Mouse (Mus musculus) limb, embryonic 14.5 days (tissue): ENCODE measurements around the gene Tnxb. TPM values are rescaled to one million over a fixed set of nuclear protein-coding genes. Genes with fewer than 3 reads are reported as not detected.

Experiments
- ATAC-seq: fragments of 200-750 bp; cut with Nextera tagmentation; 2 replicates; pipeline ENCODE4 v1.8.0; 2017; ENCODE audit warnings: low read depth, moderate number of reproducible peaks, moderate TSS enrichment; ENCODE audit not compliant: low FRiP score
- DNase-seq: peaks from one replicate; pipeline ENCODE4 v3.0.0-alpha.2; 2015; ENCODE audit warnings: low spot score
- H3K27ac ChIP-seq: fragments of 300-500 bp; sonication (generic); replicated peaks from 2 replicates; pipeline ENCODE4 v1.5.1; 2014; ENCODE audit warnings: low read depth, mild to moderate bottlenecking, low read length, moderate library complexity, mixed read lengths
- H3K27me3 ChIP-seq: fragments of 300-500 bp; sonication (generic); 2 replicates; pipeline ENCODE4 v1.6.1; 2014; ENCODE audit warnings: low read length, mixed read lengths; ENCODE audit not compliant: control insufficient read depth, insufficient read depth
- H3K36me3 ChIP-seq: fragments of 300-500 bp; sonication (generic); 2 replicates; pipeline ENCODE4 v1.6.1; 2014; ENCODE audit warnings: mild to moderate bottlenecking, low read length, moderate library complexity, mixed read lengths; ENCODE audit not compliant: control insufficient read depth, insufficient read depth
- H3K4me1 ChIP-seq: fragments of 300-500 bp; sonication (generic); 2 replicates; pipeline ENCODE4 v1.6.1; 2014; ENCODE audit warnings: antibody characterized with exemption, low read length, mixed read lengths; ENCODE audit not compliant: control insufficient read depth, insufficient read depth
- H3K4me2 ChIP-seq: fragments of 300-500 bp; sonication (generic); replicated peaks from 2 replicates; pipeline ENCODE4 v1.6.1; 2014; ENCODE audit warnings: low read depth, mild to moderate bottlenecking, low read length, moderate library complexity; ENCODE audit not compliant: severe bottlenecking
- H3K4me3 ChIP-seq: fragments of 300-500 bp; sonication (generic); replicated peaks from 2 replicates; pipeline ENCODE4 v1.5.1; 2014; ENCODE audit warnings: low read length
- H3K9ac ChIP-seq: fragments of 300-500 bp; sonication (generic); 2 replicates; pipeline ENCODE4 v1.6.1; 2014; ENCODE audit warnings: mild to moderate bottlenecking, low read depth, low read length, moderate library complexity; ENCODE audit not compliant: severe bottlenecking
- H3K9me3 ChIP-seq: fragments of 300-500 bp; sonication (generic); 2 replicates; pipeline ENCODE4 v1.6.1; 2016; ENCODE audit warnings: low read length; ENCODE audit not compliant: control insufficient read depth
- POLR2A ChIP-seq: fragments of 200-500 bp; IDR thresholded peaks from 2 replicates; pipeline ENCODE4 v1.8.0; 2012; ENCODE audit warnings: inconsistent platforms, mild to moderate bottlenecking, moderate library complexity, borderline replicate concordance; ENCODE audit not compliant: insufficient read depth, insufficient read length; ENCODE audit errors: extremely low read depth
- WGBS: fragments of 180-500 bp; shearing (Covaris S2); extraction: QIAGEN DNeasy Blood & Tissue Kit; methylation state at CpG from one replicate; pipeline ENCODE4 v1.1.7; 2014; 5-methylcytosine and 5-hydroxymethylcytosine counted together
- polyA plus RNA-seq, 2 experiments: library from polyadenylated mRNA; depleted of rRNA in 1 of 2; stranded (reverse) in 1 of 2; unstranded in 1 of 2; fragments of >200 nt; fragmentation: Nextera tagmentation in 1 of 2; extraction: Ambion mirVana in 1 of 2; gene quantifications; 2 replicates each; pipeline versions ENCODE4 v1.2.1 to v1.2.3; 2012 to 2014

The Tnxb gene
- polyA plus RNA-seq, 2 experiments, result 2.0 to 4.5 TPM

DNA sequence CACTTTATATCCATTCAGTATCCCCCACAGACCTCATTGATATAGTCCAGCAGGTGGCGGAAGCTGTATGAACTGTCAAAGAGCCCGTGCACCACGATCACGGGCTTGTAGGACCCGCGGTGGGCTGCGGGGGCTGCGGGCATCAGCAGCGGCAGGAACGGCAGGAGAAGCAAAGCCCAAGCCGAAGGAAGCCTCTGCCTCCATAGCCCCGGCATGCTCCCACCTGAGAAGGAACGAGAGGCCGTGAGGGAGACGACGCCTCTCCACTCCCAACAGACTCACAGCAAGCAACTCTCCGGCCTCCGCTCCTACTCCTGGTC is 43.6 kb upstream of the Tnxb start:
- peaks cover 24% of the 10 kb centered on the region for H3K27me3 ChIP-seq
- H3K27ac ChIP-seq, result peak overlapping the region; percentile 92
- peak; percentile 59 for DNase-seq
- peaks cover 33% of the 10 kb centered on the region for H3K36me3 ChIP-seq
- peak; percentile 19; the same call in 1 of the 2 replicates for ATAC-seq
- TF ChIP-seq POLR2A, result no peak
- H3K4me2 ChIP-seq, result peak overlapping the region; percentile 78
- H3K4me3 ChIP-seq, result peak overlapping the region; percentile 81
- 0% methylated on average over 18 of the region's 18 CpGs for WGBS
- H3K9ac ChIP-seq, result peak overlapping the region; percentile 73
- no peaks in the 10 kb centered on the region for H3K9me3 ChIP-seq
- H3K4me1 ChIP-seq, result peaks cover 26% of the 10 kb centered on the region

GRCm38 (mm10) chr17:34627093-34627942 is 43.0 kb upstream of the Tnxb start:
- H3K9me3 ChIP-seq, result no peaks in the 10 kb centered on the region
- 0 out of 2 replicates have a peak, but pooled peaks have one; percentile 9 for TF ChIP-seq POLR2A

DNA sequence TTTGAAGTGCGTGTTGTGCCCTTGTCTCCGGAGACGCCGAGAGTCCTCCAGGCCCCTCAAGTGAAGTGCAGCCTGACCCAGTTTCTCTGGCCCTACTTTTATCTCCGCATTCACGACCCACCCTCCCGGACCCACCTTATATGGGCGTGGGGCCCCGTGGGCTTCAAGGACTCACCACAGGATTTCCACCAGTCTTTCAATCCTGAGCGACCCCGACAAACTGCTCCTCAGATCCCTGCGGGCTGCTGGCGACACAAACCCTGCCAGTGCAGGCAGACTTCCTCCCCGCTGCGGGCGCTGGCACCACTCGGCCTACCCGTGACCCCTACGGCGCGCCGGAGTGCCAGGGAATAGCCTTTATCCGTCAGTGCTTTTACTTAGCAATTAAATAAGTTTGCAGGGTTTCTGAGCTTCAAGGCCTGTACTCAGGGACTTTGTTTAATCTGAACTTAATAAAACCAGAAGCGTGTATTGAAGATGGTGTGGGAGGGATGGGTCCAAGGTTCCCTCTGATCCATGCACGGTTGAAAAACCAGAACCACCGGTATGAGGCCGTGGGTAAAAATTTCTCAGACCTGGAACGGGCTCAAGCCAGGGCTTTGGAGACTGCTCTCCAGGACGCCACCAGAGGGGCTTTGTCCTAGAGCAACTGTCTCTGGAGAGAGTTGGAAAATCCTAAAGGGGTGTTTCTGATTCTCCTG is 42.2 kb upstream of the Tnxb start, which contains the start of gene Ppt2:
Gene Ppt2 (minus strand): TSS at position 568 of the 701 bp plus-strand sequence.
- Histone ChIP-seq H3K4me1 (peaks cover 30% of the 10 kb centered on the region), H3K4me2 (peak within 1 kb of the TSS; percentile 78), H3K4me3 (peak within 1 kb of the TSS; percentile 81), H3K27ac (peak within 1 kb of the TSS; percentile 92), H3K9me3 (no peaks in the 10 kb centered on the region), H3K9ac (peak within 1 kb of the TSS; percentile 73), H3K36me3 (peaks cover 19% of the 10 kb centered on the region), H3K27me3 (peaks cover 36% of the 10 kb centered on the region)
- ATAC-seq (0 out of 2 replicates have a peak, but pooled peaks have one; percentile 8), DNase-seq (no peak)
- no peak for TF ChIP-seq POLR2A
- WGBS, result 6% methylated on average over 29 of the region's 29 CpGs

More at GRCm38 (mm10) chr17:34627093-34627942, 43.0 kb upstream of the Tnxb start:
- DNase-seq, result peak; percentile 94
- Histone ChIP-seq H3K27ac (peak overlapping the region; percentile 92), H3K4me1 (peaks cover 30% of the 10 kb centered on the region), H3K4me3 (peak overlapping the region; percentile 81), H3K9ac (peak overlapping the region; percentile 73), H3K4me2 (peak overlapping the region; percentile 78), H3K36me3 (peaks cover 27% of the 10 kb centered on the region), H3K27me3 (peaks cover 30% of the 10 kb centered on the region)
- 3% methylated on average over 41 of the region's 45 CpGs for WGBS
- ATAC-seq, result peak; percentile 86

DNA sequence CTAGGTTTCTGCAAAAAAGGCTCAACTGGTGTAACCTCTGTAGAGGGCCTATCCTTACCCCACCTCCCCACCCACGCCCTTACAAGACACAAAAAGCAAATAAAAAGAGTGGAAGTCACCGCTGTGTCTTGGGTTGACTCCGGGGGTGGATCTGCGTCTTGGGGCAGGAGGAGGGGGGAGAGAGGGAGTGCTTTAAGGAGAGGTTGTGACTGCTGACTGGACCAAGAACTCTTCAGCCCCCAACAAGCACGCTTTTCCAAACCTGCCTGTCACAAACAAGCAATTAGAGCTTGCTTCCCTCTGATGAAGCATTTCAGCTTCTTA is 41.7 kb upstream of the Tnxb start:
- H3K27me3 ChIP-seq, result peaks cover 36% of the 10 kb centered on the region
- no peaks in the 10 kb centered on the region for H3K9me3 ChIP-seq
- H3K4me3 ChIP-seq, result peak overlapping the region; percentile 81
- ATAC-seq, result no peak
- WGBS, result 46% methylated on average over 5 of the region's 5 CpGs
- DNase-seq, result no peak
- H3K36me3 ChIP-seq, result peaks cover 15% of the 10 kb centered on the region
- 0 out of 2 replicates have a peak overlapping the region, but pooled peaks have one; percentile 28 for H3K9ac ChIP-seq
- peak overlapping the region; percentile 78 for H3K4me2 ChIP-seq
- TF ChIP-seq POLR2A, result no peak
- H3K4me1 ChIP-seq, result peaks cover 30% of the 10 kb centered on the region
- H3K27ac ChIP-seq, result peak overlapping the region; percentile 92

DNA sequence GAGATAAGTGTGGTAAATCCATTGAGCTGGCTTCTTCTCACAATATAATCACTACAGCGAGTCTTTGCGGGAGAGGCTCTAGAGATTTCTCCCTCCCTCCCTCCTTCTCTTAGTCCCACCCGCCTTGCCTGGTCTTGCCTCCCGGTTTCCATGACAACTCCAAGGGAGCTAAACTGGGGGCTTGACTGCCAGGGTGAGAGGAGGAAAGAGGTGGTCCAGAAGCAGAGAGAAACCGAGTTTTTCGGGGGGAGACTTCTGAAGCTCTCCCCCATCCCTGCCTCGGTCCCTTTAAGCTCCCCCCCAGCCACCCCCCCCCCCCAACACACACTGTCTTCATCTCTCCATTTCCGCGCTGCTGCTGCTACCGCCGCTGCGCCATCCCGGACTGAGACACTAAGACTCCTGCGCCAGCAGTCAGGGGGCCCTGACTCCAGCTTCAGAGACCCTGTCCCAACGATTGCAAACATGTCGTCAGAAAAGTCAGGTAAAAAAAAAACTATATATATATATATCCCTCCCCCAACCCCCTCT is 41.0 kb upstream of the Tnxb start, which contains the start of gene Prrt1:
Gene Prrt1 (plus strand): TSS at position 313 of the 531 bp plus-strand sequence.
- Histone ChIP-seq H3K27ac (peak within 1 kb of the TSS; percentile 92), H3K4me3 (peak within 1 kb of the TSS; percentile 81), H3K36me3 (peaks cover 9% of the 10 kb centered on the region), H3K4me2 (peak within 1 kb of the TSS; percentile 78), H3K9ac (0 out of 2 replicates have a peak within 1 kb of the TSS, but pooled peaks have one; percentile 28), H3K27me3 (peaks cover 36% of the 10 kb centered on the region), H3K4me1 (peaks cover 30% of the 10 kb centered on the region), H3K9me3 (no peaks in the 10 kb centered on the region)
- ATAC-seq (no peak), DNase-seq (peak; percentile 54)
- no peak for TF ChIP-seq POLR2A
- 1% methylated on average over 16 of the region's 16 CpGs for WGBS
